In the genomic region with DNA sequence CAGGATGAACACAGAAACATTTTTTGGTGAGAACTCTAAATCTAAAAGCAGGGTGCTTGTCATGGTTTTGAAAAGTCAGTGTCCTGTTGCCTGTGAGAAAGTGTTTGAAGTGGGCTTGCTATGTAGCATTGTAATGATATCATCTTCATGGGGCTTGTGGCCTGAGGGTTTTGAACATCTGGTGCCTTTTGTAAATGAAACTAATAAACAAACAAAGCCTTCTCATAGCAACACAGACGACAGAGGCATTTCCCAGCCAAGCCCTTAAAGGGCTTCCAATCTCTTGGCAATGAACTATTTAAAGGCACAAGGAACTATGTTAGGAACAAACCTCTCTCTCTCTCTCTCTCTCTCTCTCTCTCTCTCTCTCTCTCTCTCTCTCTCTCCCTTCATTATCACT, we compare ENCODE assay signal across 11 mouse cellular contexts. TPM values are rescaled to one million over a fixed set of nuclear protein-coding genes. Genes with fewer than 3 reads are reported as not detected.
DNase-seq lines count a peak whose midpoint lies in the region; ATAC-seq and TF ChIP-seq lines count a peak whose summit lies in the region.
"Had no signal": no experiment of that assay in that cellular context is flagged by ENCODE, and none has a peak within 500 bp of the region (broad histone marks: within the 10 kb centered on the region; RNA-seq: fewer than 3 reads in every experiment).

No protein-coding gene starts in this region.

- intact Hi-C loops in gastrocnemius, adult 2 months (cut with DNase I), result no loop called here
- intact Hi-C loops in heart, postnatal 25 days (cut with DNase I), result loop anchor here (5.0 kb wide), 1 partner anchor 90 kb away; no protein-coding TSS in a partner anchor

- H3K9me3 ChIP-seq in midbrain, embryonic 14.5 days (ENCODE audit: control insufficient read depth, low read length), result no peaks in the 10 kb centered on the region
- H3K9me3 ChIP-seq in midbrain, embryonic 11.5 days (ENCODE audit: control insufficient read depth, low read length), result no peaks in the 10 kb centered on the region

- H3K27me3 ChIP-seq in midbrain, embryonic 14.5 days (ENCODE audit: control insufficient read depth, insufficient read depth, low read length), result no peaks in the 10 kb centered on the region
- no peaks in the 10 kb centered on the region for H3K27me3 ChIP-seq in midbrain, embryonic 11.5 days (ENCODE audit: control insufficient read depth, insufficient read depth, low read length)

- H3K4me1 ChIP-seq in midbrain, embryonic 14.5 days (ENCODE audit: control insufficient read depth, insufficient read depth, low read length), result no peaks in the 10 kb centered on the region
- H3K4me1 ChIP-seq in midbrain, embryonic 11.5 days (ENCODE audit: control insufficient read depth, insufficient read depth, low read length), result no peaks in the 10 kb centered on the region

- H3K36me3 ChIP-seq in midbrain, embryonic 14.5 days (ENCODE audit: control insufficient read depth, insufficient read depth, low read length), result no peaks in the 10 kb centered on the region
- no peaks in the 10 kb centered on the region for H3K36me3 ChIP-seq in midbrain, embryonic 11.5 days (ENCODE audit: control insufficient read depth, insufficient read depth, low read length)

- no peak for TF ChIP-seq CTCF in gastrocnemius, adult 2 months (IDR thresholded peaks at IDR 0.05)

- peak overlapping the region; percentile 78 for H3K27ac ChIP-seq in gastrocnemius, adult 2 months
- H3K27ac ChIP-seq in midbrain, embryonic 14.5 days (replicated peaks; ENCODE audit: low read depth, low read length), result no peak overlapping the region
- no peak overlapping the region for H3K27ac ChIP-seq in midbrain, embryonic 11.5 days (ENCODE audit: low read depth, low read length)

- no peak overlapping the region for H3K9ac ChIP-seq in midbrain, embryonic 14.5 days (replicated peaks; ENCODE audit: low read length)
- no peak overlapping the region for H3K9ac ChIP-seq in midbrain, embryonic 11.5 days (ENCODE audit: low read length)

- 35% methylated on average over 1 of the region's 1 CpGs for WGBS in midbrain, embryonic 14.5 days
- 29% methylated on average over 1 of the region's 1 CpGs for WGBS in midbrain, embryonic 11.5 days

- no peak overlapping the region for H3K4me3 ChIP-seq in gastrocnemius, adult 2 months
- no peak overlapping the region for H3K4me3 ChIP-seq in midbrain, embryonic 14.5 days (replicated peaks; ENCODE audit: low read depth, low read length)
- H3K4me3 ChIP-seq in midbrain, embryonic 11.5 days (ENCODE audit: low read depth, low read length), result no peak overlapping the region

- DNase-seq in gastrocnemius, adult 2 months, result peak; percentile 44
- no peak for DNase-seq in gastrocnemius, postnatal 4 days (ENCODE audit: low spot score in 2 of 2)
- peak; percentile 8 for DNase-seq in midbrain, embryonic 14.5 days
- no peak for DNase-seq in midbrain, embryonic 11.5 days (ENCODE audit: low spot score, missing footprints)
- peak; percentile 49 for DNase-seq in heart, postnatal 25 days (ENCODE audit: low spot score)
- peak; percentile 79 for DNase-seq in skeletal muscle tissue, adult 2 months (ENCODE audit: low read depth, low spot score)
- DNase-seq in right cerebral cortex, postnatal 4 days, result no peak
- DNase-seq: right cerebral cortex, adult 18-20 months had no signal

- ATAC-seq in midbrain, embryonic 14.5 days (ENCODE audit: low FRiP score, low TSS enrichment), result no peak
- ATAC-seq in midbrain, embryonic 11.5 days (ENCODE audit: low FRiP score), result no peak
- no peak for ATAC-seq in megakaryocyte progenitor cell, adult 5-6 weeks (replicated peaks; ENCODE audit: poor library complexity)

- no peak overlapping the region for H3K4me2 ChIP-seq in midbrain, embryonic 14.5 days (ENCODE audit: low read length)
- H3K4me2 ChIP-seq in midbrain, embryonic 11.5 days, result no peak overlapping the region

RNA-seq across cellular contexts. Expression of gene Tmem30c, which starts 25.6 kb away (rescaled TPM):
- total RNA-seq in gastrocnemius, adult 2 months (2021), result not detected
- not detected for total RNA-seq in gastrocnemius, postnatal 4 days (2021)
- polyA plus RNA-seq in midbrain, embryonic 14.5 days (2014; fragmentation: Nextera tagmentation; extraction: Ambion mirVana), result 0.18 and 0.35 TPM in 2 replicates
- 0.10 TPM in 1 of 2 replicates, not detected in the other for polyA plus RNA-seq in midbrain, embryonic 11.5 days (2014; fragmentation: Nextera tagmentation; extraction: Ambion mirVana)
- not detected for total RNA-seq in heart, postnatal 25 days (2021)
- 0.20 TPM in 1 of 2 replicates, not detected in the other for total RNA-seq in megakaryocyte progenitor cell, adult 5-6 weeks (2015)
- not detected in 2 replicates for total RNA-seq in megakaryocyte progenitor cell, adult 5-6 weeks (2017)
- total RNA-seq: common myeloid progenitor, adult 5-6 weeks had no signal
- polyA plus RNA-seq: C2C12 had no signal

RNA-seq across cellular contexts. Expression of gene Tbc1d23, which starts 35.8 kb away (rescaled TPM):
- total RNA-seq in gastrocnemius, adult 2 months (2021), result 10 to 100 TPM; 19.2 to 19.5 TPM
- total RNA-seq in gastrocnemius, postnatal 4 days (2021), result 10 to 100 TPM; 38.6 to 44.3 TPM
- 47.4 and 52.4 TPM in 2 replicates for polyA plus RNA-seq in midbrain, embryonic 14.5 days (2014; fragmentation: Nextera tagmentation; extraction: Ambion mirVana)
- polyA plus RNA-seq in midbrain, embryonic 11.5 days (2014; fragmentation: Nextera tagmentation; extraction: Ambion mirVana), result 23.8 and 24.7 TPM in 2 replicates
- 10 to 100 TPM; 23.9 to 26.2 TPM for total RNA-seq in heart, postnatal 25 days (2021)
- 36.9 and 40.2 TPM in 2 replicates for total RNA-seq in megakaryocyte progenitor cell, adult 5-6 weeks (2015)
- total RNA-seq in megakaryocyte progenitor cell, adult 5-6 weeks (2017), result 46.5 and 53.8 TPM in 2 replicates

Comparison
In these comparisons a context has a peak if more than half of its experiments do, and no peak if none do; other contexts are left out.
1. DNase-seq: peak in gastrocnemius, adult 2 months (single experiment), midbrain, embryonic 14.5 days (single experiment), heart, postnatal 25 days (single experiment) and skeletal muscle tissue, adult 2 months (single experiment); none in gastrocnemius, postnatal 4 days (0 of 2), midbrain, embryonic 11.5 days (single experiment) and right cerebral cortex, postnatal 4 days (single experiment).